Mouse (Mus musculus): Measurements from ENCODE around the gene Gm28490.
"Not testable (repeated sequence)": the region's sequence is repeated elsewhere in the genome, so short reads cannot be mapped to it uniquely, and the experiment has no call there.

Gm28490 gene

GRCm38 (mm10) chrY:31634656-31635055 lies at the start of gene Gm28490:
TSS of gene Gm28490 (minus strand) at chrY:31634756.
- in situ Hi-C loops (cut with MboI, MseI) = not testable (repeated sequence)
